Mouse (Mus musculus) cortical plate, adult 2 months (tissue): ENCODE measurements around the gene Atp2c1. TPM values are rescaled to one million over a fixed set of nuclear protein-coding genes. Genes with fewer than 3 reads are reported as not detected.

Source experiments
- H3K27ac ChIP-seq: fragments of 200-500 bp; 2 replicates; pipeline ENCODE4 v1.5.1; 2012; ENCODE audit warnings: low read length, control low read depth, inconsistent platforms; ENCODE audit not compliant: insufficient read depth
- H3K4me1 ChIP-seq: fragments of 200-500 bp; 2 replicates; pipeline ENCODE4 v1.6.1; 2011; ENCODE audit warnings: low read length; ENCODE audit not compliant: control insufficient read depth, insufficient read depth
- H3K4me3 ChIP-seq: fragments of 200-500 bp; 2 replicates; pipeline ENCODE4 v1.5.1; 2011; ENCODE audit warnings: mild to moderate bottlenecking, low read length, control low read depth; ENCODE audit not compliant: insufficient read depth
- CTCF ChIP-seq: fragments of 200-500 bp; IDR thresholded peaks from 2 replicates; pipeline ENCODE4 v1.5.1; 2011; ENCODE audit warnings: mild to moderate bottlenecking, control low read depth, low read length; ENCODE audit not compliant: insufficient read depth; ENCODE audit errors: extremely low read depth
- POLR2A ChIP-seq: fragments of 200-500 bp; IDR thresholded peaks from 2 replicates; pipeline ENCODE4 v1.6.1; 2011; ENCODE audit warnings: mild to moderate bottlenecking, low read length, control low read depth; ENCODE audit not compliant: insufficient read depth; ENCODE audit errors: extremely low read depth
- polyA plus RNA-seq: library from polyadenylated mRNA; depleted of rRNA; stranded (reverse); fragments of >200 nt; gene quantifications from 2 replicates; pipeline ENCODE4 v1.2.3, GENCODE M21; 2012; rRNA removed

Atp2c1 gene
- 131 and 153 TPM in 2 replicates for polyA plus RNA-seq

GRCm38 (mm10) chr9:105527219-105527618 lies at the start of gene Atp2c1:
TSS of gene Atp2c1 (minus strand) at chr9:105527319.
- no peak for TF ChIP-seq CTCF
- no peak for TF ChIP-seq POLR2A
- H3K27ac ChIP-seq: no peak within 1 kb of the TSS
- no peaks in the 10 kb centered on the region for H3K4me1 ChIP-seq

GRCm38 (mm10) chr9:105557452-105557851 lies 30.3 kb upstream of the Atp2c1 start:
- H3K27ac ChIP-seq: no peak overlapping the region

More at GRCm38 (mm10) chr9:105527219-105527618, at the start of gene Atp2c1:
- no peak within 1 kb of the TSS for H3K4me3 ChIP-seq

GRCm38 (mm10) chr9:105556141-105556735 lies 29.1 kb upstream of the Atp2c1 start:
- no peak overlapping the region for H3K4me3 ChIP-seq
- TF ChIP-seq CTCF (no peak), POLR2A (no peak)
- H3K27ac ChIP-seq: no peak overlapping the region
- no peaks in the 10 kb centered on the region; the same call in 1 of the 2 replicates for H3K4me1 ChIP-seq

More at GRCm38 (mm10) chr9:105557452-105557851, 30.3 kb upstream of the Atp2c1 start:
- no peaks in the 10 kb centered on the region; the same call in 1 of the 2 replicates for H3K4me1 ChIP-seq
- H3K4me3 ChIP-seq: no peak overlapping the region
- no peak for TF ChIP-seq POLR2A
- TF ChIP-seq CTCF: no peak

- Histone ChIP-seq H3K4me3 (no peak overlapping the region), H3K4me1 (no peaks in the 10 kb centered on the region; the same call in 1 of the 2 replicates), H3K27ac (no peak overlapping the region)
- TF ChIP-seq POLR2A: no peak
- TF ChIP-seq CTCF: no peak
These were observed 27.3 kb upstream of the Atp2c1 start for GRCm38 (mm10) chr9:105554439-105554807.

GRCm38 (mm10) chr9:105553629-105554438 lies 26.7 kb upstream of the Atp2c1 start:
- no peak overlapping the region for H3K27ac ChIP-seq
- H3K4me1 ChIP-seq: no peaks in the 10 kb centered on the region; the same call in 1 of the 2 replicates
- no peak overlapping the region for H3K4me3 ChIP-seq
- TF ChIP-seq CTCF: no peak
- no peak for TF ChIP-seq POLR2A

- Histone ChIP-seq H3K4me1 (no peaks in the 10 kb centered on the region), H3K4me3 (no peak overlapping the region), H3K27ac (no peak overlapping the region)
- TF ChIP-seq POLR2A (no peak), CTCF (no peak)
These were observed 24.3 kb upstream of the Atp2c1 start for GRCm38 (mm10) chr9:105551407-105551806.

- Histone ChIP-seq H3K4me3 (no peak overlapping the region), H3K27ac (no peak overlapping the region), H3K4me1 (no peaks in the 10 kb centered on the region)
- TF ChIP-seq POLR2A (no peak), CTCF (no peak)
These were observed 22.0 kb upstream of the Atp2c1 start for GRCm38 (mm10) chr9:105549096-105549495.

- no peaks in the 10 kb centered on the region for H3K4me1 ChIP-seq
- no peak overlapping the region for H3K4me3 ChIP-seq
- TF ChIP-seq POLR2A: no peak
- no peak for TF ChIP-seq CTCF
- no peak overlapping the region for H3K27ac ChIP-seq
These were observed 17.1 kb upstream of the Atp2c1 start for GRCm38 (mm10) chr9:105544013-105544750.

- no peak overlapping the region for H3K4me3 ChIP-seq
- H3K27ac ChIP-seq: no peak overlapping the region
- TF ChIP-seq CTCF: no peak
- TF ChIP-seq POLR2A: no peak
- no peaks in the 10 kb centered on the region for H3K4me1 ChIP-seq
These were observed 10.4 kb upstream of the Atp2c1 start for GRCm38 (mm10) chr9:105537473-105537872.
